ENCODE assay signal across 8 mouse cellular contexts in genomic region chr2:168230026-168230728, GRCm38 (mm10). TPM values are rescaled to one million over a fixed set of nuclear protein-coding genes. Genes with fewer than 3 reads are reported as not detected.
DNase-seq lines count a peak whose midpoint lies in the region; ATAC-seq and TF ChIP-seq lines count a peak whose summit lies in the region.

Gene Gm20716, minus strand, starts transcription at chr2:168230364.
Gene Dpm1, minus strand, starts transcription at chr2:168230591.
Gene Mocs3, plus strand, starts transcription at chr2:168230622.

- 0 out of 4 replicates have a peak, but pooled peaks of 1 of the 2 experiments have one; percentile 8 for TF ChIP-seq EP300 in MEL (IDR thresholded peaks at IDR 0.05; ENCODE audit: low read depth in 1 of 2, low read length in 2 of 2)
- peak; percentile 46; the same call in 1 of the 2 replicates for TF ChIP-seq EP300 in lung, postnatal 0 days (IDR thresholded peaks at IDR 0.05)

- TF ChIP-seq CTCF in MEL (IDR thresholded peaks at IDR 0.05 in 2 of 3, conservative IDR thresholded peaks at IDR 0.05 in 1 of 3; ENCODE audit: control insufficient read depth in 1 of 3, insufficient read depth in 1 of 3, low read depth in 2 of 3, low read length in 3 of 3, poor library complexity in 1 of 3, severe bottlenecking in 1 of 3), result 0 out of 6 replicates have a peak, but pooled peaks of 1 of the 3 experiments have one; percentile 5
- TF ChIP-seq CTCF in cerebellum, adult 2 months (IDR thresholded peaks at IDR 0.05; ENCODE audit: borderline replicate concordance, insufficient read depth, low read depth, low read length), result no peak
- no peak for TF ChIP-seq CTCF in lung, postnatal 0 days (IDR thresholded peaks at IDR 0.05)

- H3K4me3 ChIP-seq in MEL (ENCODE audit: control insufficient read depth in 1 of 2, insufficient read depth in 1 of 2, low read depth in 2 of 2, low read length in 2 of 2), result peak within 1 kb of the TSS; percentile 93 to 95
- peak within 1 kb of the TSS; percentile 94 for H3K4me3 ChIP-seq in cerebellum, adult 2 months (replicated peaks; ENCODE audit: insufficient read depth, low read depth, low read length)
- peak within 1 kb of the TSS; percentile 92 for H3K4me3 ChIP-seq in lung, postnatal 0 days (ENCODE audit: low read depth, low read length)

- H3K4me2 ChIP-seq in lung, postnatal 0 days (replicated peaks; ENCODE audit: low read depth, low read length), result peak within 1 kb of the TSS; percentile 98

- no peaks in the 10 kb centered on the region for H3K27me3 ChIP-seq in MEL (ENCODE audit: control insufficient read depth in 1 of 2, insufficient read depth in 2 of 2, low read length in 2 of 2)
- no peaks in the 10 kb centered on the region for H3K27me3 ChIP-seq in cerebellum, adult 2 months (ENCODE audit: control insufficient read depth, insufficient read depth, low read length)
- no peaks in the 10 kb centered on the region for H3K27me3 ChIP-seq in lung, postnatal 0 days (replicated peaks; ENCODE audit: insufficient read depth, low read length)

- peaks cover 12 to 17% of the 10 kb centered on the region in 2 experiments for H3K36me3 ChIP-seq in MEL (ENCODE audit: control insufficient read depth in 1 of 2, insufficient read depth in 2 of 2, low read length in 2 of 2)
- peaks cover 12% of the 10 kb centered on the region for H3K36me3 ChIP-seq in lung, postnatal 0 days (ENCODE audit: insufficient read depth, low read length)

- H3K27ac ChIP-seq in MEL (ENCODE audit: control insufficient read depth, low read depth, low read length), result peak within 1 kb of the TSS; percentile 84
- H3K27ac ChIP-seq in cerebellum, adult 2 months (ENCODE audit: insufficient read depth, low read length), result peak within 1 kb of the TSS; percentile 84
- H3K27ac ChIP-seq in lung, postnatal 0 days (ENCODE audit: low read length), result peak within 1 kb of the TSS; percentile 94

- peak; percentile 79 to 89 for ATAC-seq in hematopoietic stem cell, adult 5-6 weeks (replicated peaks in 1 of 2; ENCODE audit: insufficient read depth in 1 of 2, low FRiP score in 2 of 2, low TSS enrichment in 1 of 2, low read depth in 1 of 2, poor library complexity in 2 of 2, severe bottlenecking in 2 of 2)
- ATAC-seq in lung, postnatal 0 days, result peak; percentile 90

- no peak for TF ChIP-seq RAD21 in MEL (IDR thresholded peaks at IDR 0.05; ENCODE audit: low read depth, low read length)

- under 1% methylated on average over 73 of the region's 73 CpGs for WGBS in cerebellum, adult 2 months
- under 1% methylated on average over 70 of the region's 73 CpGs for WGBS in lung, postnatal 0 days

- peak; percentile 86 to 95; a peak in 3 of 4 replicates for TF ChIP-seq POLR2A in MEL (IDR thresholded peaks at IDR 0.05; ENCODE audit: control insufficient read depth in 1 of 2, insufficient read depth in 1 of 2, low read depth in 1 of 2, low read length in 2 of 2, poor library complexity in 1 of 2)
- peak; percentile 93 for TF ChIP-seq POLR2A in cerebellum, adult 2 months (IDR thresholded peaks at IDR 0.05; ENCODE audit: borderline replicate concordance, insufficient read depth, low read length)

- DNase-seq in MEL (ENCODE audit: low read depth, low spot score), result peak; percentile 92
- DNase-seq in cerebellum, adult 2 months, result peak; percentile 87 to 93
- peak; percentile 85 for DNase-seq in forelimb bud, embryonic 11.5 days (ENCODE audit: low read depth, low spot score)
- DNase-seq in layer of hippocampus, adult 9-11 months, result peak; percentile 85
- DNase-seq in lung, postnatal 0 days (ENCODE audit: low spot score), result peak; percentile 95
- DNase-seq in ovary, postnatal 14 days (ENCODE audit: low spot score), result peak; percentile 78
- DNase-seq in thymus, postnatal 14 days, result peak; percentile 81

- H3K9ac ChIP-seq in MEL (ENCODE audit: control insufficient read depth, low read depth, low read length, poor library complexity, severe bottlenecking), result peak within 1 kb of the TSS; percentile 96
- H3K9ac ChIP-seq in lung, postnatal 0 days (replicated peaks; ENCODE audit: low read depth), result peak within 1 kb of the TSS; percentile 90

- no peaks in the 10 kb centered on the region for H3K9me3 ChIP-seq in MEL (replicated peaks; ENCODE audit: insufficient read depth, low read length)
- H3K9me3 ChIP-seq in lung, postnatal 0 days (ENCODE audit: low read length), result no peaks in the 10 kb centered on the region

- H3K4me1 ChIP-seq in MEL (ENCODE audit: control insufficient read depth in 1 of 2, insufficient read depth in 2 of 2, low read length in 2 of 2), result peaks cover 3 to 10% of the 10 kb centered on the region in 2 experiments
- H3K4me1 ChIP-seq in cerebellum, adult 2 months (ENCODE audit: control insufficient read depth, insufficient read depth, low read length), result peaks cover 8% of the 10 kb centered on the region
- H3K4me1 ChIP-seq in lung, postnatal 0 days (ENCODE audit: insufficient read depth, low read depth, low read length), result peaks cover 12% of the 10 kb centered on the region; the same call in 1 of the 2 replicates

- H3K79me2 ChIP-seq in MEL (ENCODE audit: control insufficient read depth, insufficient read depth, low read length, poor library complexity), result peaks cover 38% of the 10 kb centered on the region

TF ChIP-seq in MEL, 35 proteins besides CTCF, POLR2A, EP300 and RAD21:
- TF ChIP-seq POLR2AphosphoS5 (IDR thresholded peaks at IDR 0.05; ENCODE audit: borderline replicate concordance, low read depth, low read length) (no peak), MAX (IDR thresholded peaks at IDR 0.05; ENCODE audit: low read length) (peak; percentile 56; the same call in 1 of the 2 replicates), BHLHE40 (IDR thresholded peaks at IDR 0.05; ENCODE audit: borderline replicate concordance, low read depth, low read length) (no peak; the same call in 1 of the 2 replicates), ELF1 (IDR thresholded peaks at IDR 0.05; ENCODE audit: low read depth, low read length) (peak; percentile 68), CHD1 (IDR thresholded peaks at IDR 0.05; ENCODE audit: low read depth, low read length) (peak; percentile 99), SIN3A (IDR thresholded peaks at IDR 0.05; ENCODE audit: low read length) (peak; percentile 86), TCF12 (IDR thresholded peaks at IDR 0.05; ENCODE audit: low read depth, low read length) (peak; percentile 54; the same call in 1 of the 2 replicates), HCFC1 (IDR thresholded peaks at IDR 0.05; ENCODE audit: low read depth, low read length) (peak; percentile 85), MXI1 (IDR thresholded peaks at IDR 0.05; ENCODE audit: low read depth, low read length) (peak; percentile 81), NELFE (IDR thresholded peaks at IDR 0.05; ENCODE audit: low read depth, low read length) (peak; percentile 94), RCOR1 (IDR thresholded peaks at IDR 0.05; ENCODE audit: low read depth, low read length) (no peak), E2F4 (IDR thresholded peaks at IDR 0.05; ENCODE audit: borderline replicate concordance, low read depth, low read length) (no peak), ZMIZ1 (IDR thresholded peaks at IDR 0.05; ENCODE audit: low read depth, low read length) (peak; percentile 88; the same call in 1 of the 2 replicates), ZC3H11A (IDR thresholded peaks at IDR 0.05; ENCODE audit: low read depth, low read length) (no peak), POLR2AphosphoS2 (IDR thresholded peaks at IDR 0.05; ENCODE audit: low read length) (peak; percentile 92), TBP (IDR thresholded peaks at IDR 0.05; ENCODE audit: low read depth, low read length) (peak; percentile 67), MYC (IDR thresholded peaks at IDR 0.05; ENCODE audit: low read depth, low read length) (0 out of 2 replicates have a peak, but pooled peaks have one; percentile 25)

RNA-seq across cellular contexts. Expression of gene Gm20716, which starts in this region (rescaled TPM):
- total RNA-seq in MEL (2012; rRNA removed), result 24.4 and 29.4 TPM in 2 replicates
- polyA plus RNA-seq in MEL (2012; ENCODE audit: insufficient read depth in 1 of 2, insufficient read length in 2 of 2, low read depth in 1 of 2, low replicate concordance in 2 of 2, missing spikeins in 1 of 2), result 10 to 100 TPM in 1 of 2 experiments, not detected in 1; 24.4 TPM
- 36.1 and 39.9 TPM in 2 replicates for polyA plus RNA-seq in cerebellum, adult 2 months (2012; rRNA removed)
- total RNA-seq in hematopoietic stem cell, adult 5-6 weeks (2017), result 54.6 and 68.7 TPM in 2 replicates
- 8.4 and 11.6 TPM in 2 replicates for polyA plus RNA-seq in lung, postnatal 0 days (2015; fragmentation: Nextera tagmentation; extraction: Ambion mirVana)

RNA-seq across cellular contexts. Expression of gene Dpm1, which starts in this region (rescaled TPM):
- 35.4 and 49.0 TPM in 2 replicates for total RNA-seq in MEL (2012; rRNA removed)
- 100 to 1,000 TPM in 1 of 2 experiments, 10 to 100 TPM in 1; 63.5 to 564 TPM for polyA plus RNA-seq in MEL (2012; ENCODE audit: insufficient read depth in 1 of 2, insufficient read length in 2 of 2, low read depth in 1 of 2, low replicate concordance in 2 of 2, missing spikeins in 1 of 2)
- 26.7 and 28.1 TPM in 2 replicates for polyA plus RNA-seq in cerebellum, adult 2 months (2012; rRNA removed)
- 52.0 and 66.1 TPM in 2 replicates for total RNA-seq in hematopoietic stem cell, adult 5-6 weeks (2017)
- polyA plus RNA-seq in lung, postnatal 0 days (2015; fragmentation: Nextera tagmentation; extraction: Ambion mirVana), result 134 and 145 TPM in 2 replicates

RNA-seq across cellular contexts. Expression of gene Mocs3, which starts in this region (rescaled TPM):
- total RNA-seq in MEL (2012; rRNA removed), result 4.2 and 5.1 TPM in 2 replicates
- polyA plus RNA-seq in MEL (2012; ENCODE audit: insufficient read depth in 1 of 2, insufficient read length in 2 of 2, low read depth in 1 of 2, low replicate concordance in 2 of 2, missing spikeins in 1 of 2), result 1 to 10 TPM in 1 of 2 experiments, not detected in 1; 2.9 TPM
- 13.4 and 14.1 TPM in 2 replicates for polyA plus RNA-seq in cerebellum, adult 2 months (2012; rRNA removed)
- total RNA-seq in hematopoietic stem cell, adult 5-6 weeks (2017), result 2.5 and 5.1 TPM in 2 replicates
- polyA plus RNA-seq in lung, postnatal 0 days (2015; fragmentation: Nextera tagmentation; extraction: Ambion mirVana), result 5.6 and 5.9 TPM in 2 replicates

Comparison
In these comparisons a context has a peak if more than half of its experiments do, and no peak if none do; other contexts are left out.
1. Peak in every context shown above with its lines: DNase-seq, ATAC-seq, H3K4me3 ChIP-seq and H3K27ac ChIP-seq.